Mouse (Mus musculus): ENCODE data around the gene Olfr544. TPM values are rescaled to one million over a fixed set of nuclear protein-coding genes. Genes with fewer than 3 reads are reported as not detected.

Gene Olfr544
- not detected in 2 replicates for polyA plus RNA-seq (2021; fragmentation: Nextera tagmentation)
- long read RNA-seq, experiment 1: 0 reads
- long read RNA-seq, experiment 2: 0 reads

GRCm38 (mm10) chr7:102488161-102488560, at the start of gene Olfr544:
Gene Olfr544 (minus strand): TSS chr7:102488313.

GRCm38 (mm10) chr7:102534449-102534848, 46.3 kb upstream of the Olfr544 start, which contains the start of gene Olfr547:
Gene Olfr547 (plus strand): TSS chr7:102534749.

GRCm38 (mm10) chr7:102499473-102499872, 11.4 kb upstream of the Olfr544 start, which contains the start of gene Olfr545:
Gene Olfr545 (minus strand): TSS chr7:102499573.

GRCm38 (mm10) chr7:102481579-102481978, 6.5 kb downstream of the Olfr544 start, which contains the start of gene Olfr543:
Gene Olfr543 (minus strand): TSS chr7:102481679.

GRCm38 (mm10) chr7:102441657-102442391, 46.3 kb downstream of the Olfr544 start, which contains the start of gene Rrm1:
Gene Rrm1 (plus strand): TSS chr7:102441695.

Other genes with a start within 250 kb of the Olfr544 start
- gene Rhog, start 232.3 kb downstream of the Olfr544 start, polyA plus RNA-seq (2021; fragmentation: Nextera tagmentation): 33.4 and 47.7 TPM in 2 replicates
- gene Stim1, start 220.5 kb downstream of the Olfr544 start, polyA plus RNA-seq (2021; fragmentation: Nextera tagmentation): 20.4 TPM in 2 replicates
- 8.8 and 8.9 TPM in 2 replicates for gene Rrm1, start 46.6 kb downstream of the Olfr544 start, polyA plus RNA-seq (2021; fragmentation: Nextera tagmentation)
- not detected in 2 replicates for gene Olfr543, start 6.6 kb downstream of the Olfr544 start, polyA plus RNA-seq (2021; fragmentation: Nextera tagmentation)
- not detected in 2 replicates for gene Olfr545, start 11.3 kb upstream of the Olfr544 start, polyA plus RNA-seq (2021; fragmentation: Nextera tagmentation)
- gene Olfr547, start 46.4 kb upstream of the Olfr544 start, polyA plus RNA-seq (2021; fragmentation: Nextera tagmentation): not detected in 2 replicates
- not detected in 2 replicates for gene Olfr548-ps1, start 52.6 kb upstream of the Olfr544 start, polyA plus RNA-seq (2021; fragmentation: Nextera tagmentation)
- not detected in 2 replicates for gene Olfr549, start 61.6 kb upstream of the Olfr544 start, polyA plus RNA-seq (2021; fragmentation: Nextera tagmentation)
- 0.54 and 0.67 TPM in 2 replicates for gene Trim21, start 77.2 kb upstream of the Olfr544 start, polyA plus RNA-seq (2021; fragmentation: Nextera tagmentation)
- gene Olfr550, start 83.1 kb upstream of the Olfr544 start, polyA plus RNA-seq (2021; fragmentation: Nextera tagmentation): 1.9 and 2.1 TPM in 2 replicates
- gene Olfr551, start 103.6 kb upstream of the Olfr544 start, polyA plus RNA-seq (2021; fragmentation: Nextera tagmentation): not detected in 2 replicates
- gene Olfr552, start 109.5 kb upstream of the Olfr544 start, polyA plus RNA-seq (2021; fragmentation: Nextera tagmentation): not detected in 2 replicates
- gene Olfr553, start 129.9 kb upstream of the Olfr544 start, polyA plus RNA-seq (2021; fragmentation: Nextera tagmentation): not detected in 2 replicates
- gene Olfr554, start 150.1 kb upstream of the Olfr544 start, polyA plus RNA-seq (2021; fragmentation: Nextera tagmentation): not detected in 2 replicates
- gene Olfr555, start 170.5 kb upstream of the Olfr544 start, polyA plus RNA-seq (2021; fragmentation: Nextera tagmentation): not detected in 2 replicates
- not detected in 2 replicates for gene Olfr556, start 176.6 kb upstream of the Olfr544 start, polyA plus RNA-seq (2021; fragmentation: Nextera tagmentation)
- gene Trim68, start 199.0 kb upstream of the Olfr544 start, polyA plus RNA-seq (2021; fragmentation: Nextera tagmentation): 2.1 and 2.6 TPM in 2 replicates
- gene Olfr557, start 207.6 kb upstream of the Olfr544 start, polyA plus RNA-seq (2021; fragmentation: Nextera tagmentation): not detected in 2 replicates
- gene Olfr558, start 213.9 kb upstream of the Olfr544 start, polyA plus RNA-seq (2021; fragmentation: Nextera tagmentation): 0.10 and 0.13 TPM in 2 replicates
- not detected in 2 replicates for gene Olfr33, start 230.8 kb upstream of the Olfr544 start, polyA plus RNA-seq (2021; fragmentation: Nextera tagmentation)
- not detected in 2 replicates for gene Olfr559, start 239.2 kb upstream of the Olfr544 start, polyA plus RNA-seq (2021; fragmentation: Nextera tagmentation)